Mouse (Mus musculus): ENCODE measurements at regions not wholly inside any gene's neighbourhood (a gene's known extent, or its start where the extent isn't known, plus 50 kb on each side); places are given as distances from the start of the nearest gene placed in this dataset.

DNA sequence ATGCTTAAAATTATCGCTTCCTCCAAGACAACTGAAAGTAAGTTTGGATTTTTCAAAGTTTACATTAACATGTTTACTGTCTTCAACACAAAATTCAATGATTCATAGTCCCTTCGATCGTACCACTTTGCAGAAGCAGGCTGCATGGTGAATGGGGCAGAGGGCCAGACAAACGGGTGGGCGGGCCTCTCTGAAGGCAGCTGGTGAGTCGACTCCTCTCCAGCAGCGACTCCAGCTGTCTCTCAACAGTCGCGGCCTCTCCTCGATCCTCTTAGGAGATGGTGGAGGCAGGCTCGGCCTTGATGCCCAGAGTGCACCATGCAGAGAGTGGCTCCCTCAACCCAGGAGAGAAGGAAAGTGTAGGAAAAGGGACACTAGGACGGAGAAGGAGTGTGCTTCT lies 257.9 kb downstream of the Fut9 start:
- TF ChIP-seq POLR2A (IDR thresholded peaks at IDR 0.05; ENCODE audit: borderline replicate concordance, extremely low read depth, insufficient read depth, insufficient read length, poor library complexity, severe bottlenecking) (no peak), CTCF (IDR thresholded peaks at IDR 0.05; ENCODE audit: borderline replicate concordance, extremely low read depth, insufficient read depth, insufficient read length) (no peak)
- DNase-seq (ENCODE audit: low read depth): peak; percentile 5

Measured in brain, embryonic 14.5 days (tissue).